Mouse (Mus musculus) cerebellum, adult 2 months (tissue): ENCODE measurements around the gene Pde12.

Experiments used
- CTCF ChIP-seq: fragments of 200-500 bp; IDR thresholded peaks from 2 replicates; pipeline ENCODE4 v1.5.1; 2011; ENCODE audit warnings: low read depth, mild to moderate bottlenecking, control low read depth, low read length, moderate library complexity, borderline replicate concordance; ENCODE audit not compliant: insufficient read depth
- POLR2A ChIP-seq: fragments of 200-500 bp; IDR thresholded peaks from 2 replicates; pipeline ENCODE4 v1.6.1; 2011; ENCODE audit warnings: low read length, control low read depth, borderline replicate concordance; ENCODE audit not compliant: insufficient read depth

DNA sequence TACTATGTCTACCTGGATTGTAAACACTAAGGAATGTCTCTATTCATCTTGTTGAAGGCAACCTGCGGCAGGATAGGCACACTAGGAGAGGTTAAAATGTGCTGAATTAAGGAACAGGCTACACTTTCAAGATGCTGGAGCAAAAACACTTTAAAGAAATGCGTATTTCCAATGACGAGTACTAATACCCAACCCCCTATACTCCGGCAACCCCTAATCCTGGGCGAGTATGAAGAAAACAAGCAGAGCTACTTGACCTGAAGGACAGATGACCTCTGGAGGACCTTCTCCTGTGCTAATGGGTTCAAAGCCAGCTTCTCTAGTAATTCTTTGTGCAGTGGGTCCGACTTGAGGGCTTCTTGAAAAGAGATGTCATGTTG lies 1.7 kb downstream of the Pde12 start:
- TF ChIP-seq POLR2A (no peak), CTCF (no peak)
